Comparison of ENCODE assay signal across 25 mouse cellular contexts in the genomic region with DNA sequence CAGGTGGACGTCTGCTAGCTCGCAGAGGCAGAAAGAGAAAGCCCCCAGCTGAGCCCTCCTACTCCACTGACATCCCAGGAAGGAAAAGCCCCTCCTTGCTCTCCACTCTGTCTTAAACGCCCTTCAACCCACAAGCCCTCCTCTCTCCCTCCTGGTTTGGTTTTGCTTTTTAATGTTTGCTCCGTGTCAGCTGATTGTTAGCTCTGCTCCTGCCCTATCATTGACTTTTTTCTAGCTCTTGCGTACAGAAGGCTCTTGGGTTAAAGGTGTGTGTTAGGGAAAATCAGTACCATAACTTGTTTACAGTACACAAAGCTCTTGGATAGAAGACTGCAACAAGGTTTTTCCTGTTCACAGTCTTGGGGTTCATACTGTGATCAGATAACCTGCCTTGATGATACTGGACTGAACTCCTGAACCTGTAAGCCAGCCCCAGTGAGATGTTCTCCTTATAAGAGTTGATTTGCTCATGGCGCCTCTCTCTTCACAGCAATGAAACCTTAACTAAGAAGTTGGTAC. TPM values are rescaled to one million over a fixed set of nuclear protein-coding genes. Genes with fewer than 3 reads are reported as not detected.
DNase-seq lines count a peak whose midpoint lies in the region; ATAC-seq and TF ChIP-seq lines count a peak whose summit lies in the region.
"Had no signal": no experiment of that assay in that cellular context is flagged by ENCODE, and none has a peak within 500 bp of the region (broad histone marks: within the 10 kb centered on the region; RNA-seq: fewer than 3 reads in every experiment).

No protein-coding gene starts in this region.

- peak; percentile 66 for ATAC-seq in liver, embryonic 16.5 days (ENCODE audit: low read depth)
- 0 out of 2 replicates have a peak, but pooled peaks have one; percentile 8 for ATAC-seq in stomach, postnatal 0 days (ENCODE audit: low FRiP score, low TSS enrichment)
- no peak for ATAC-seq in cerebellum, adult (ENCODE audit: insufficient number of reproducible peaks, low FRiP score, low TSS enrichment)
- ATAC-seq: activated CD4-positive, CD25-positive, alpha-beta regulatory T cell, adult 4 months; forebrain, embryonic 14.5 days; forebrain, postnatal 0 days had no signal

- no peaks in the 10 kb centered on the region for H3K79me2 ChIP-seq in liver, adult 2 months (ENCODE audit: control insufficient read depth, insufficient read depth, low read length)

- no peak for TF ChIP-seq CTCF in liver, adult 2 months (IDR thresholded peaks at IDR 0.05; ENCODE audit: low read depth, low read length)
- TF ChIP-seq CTCF in stomach, postnatal 0 days (IDR thresholded peaks at IDR 0.05; ENCODE audit: low read depth), result no peak

- peak overlapping the region; percentile 10 for H3K4me3 ChIP-seq in liver, adult 2 months (ENCODE audit: insufficient read depth, low read depth, low read length)
- H3K4me3 ChIP-seq in liver, embryonic 16.5 days (ENCODE audit: low read depth, low read length), result no peak overlapping the region
- H3K4me3 ChIP-seq in stomach, postnatal 0 days (ENCODE audit: low read depth, low read length), result no peak overlapping the region
- H3K4me3 ChIP-seq: embryonic facial prominence, embryonic 12.5 days; embryonic facial prominence, embryonic 15.5 days; gastrocnemius, adult 2 months; heart, embryonic 12.5 days; heart, embryonic 15.5 days had no signal

- WGBS in liver, adult 2 months, result 35% methylated on average over 6 of the region's 6 CpGs
- WGBS in liver, embryonic 16.5 days (ENCODE audit: insufficient replicate concordance), result 61% methylated on average over 6 of the region's 6 CpGs
- WGBS in stomach, postnatal 0 days, result 59% methylated on average over 6 of the region's 6 CpGs

- intact Hi-C loops in left cerebral cortex, postnatal 4 days (cut with DNase I), result no loop called here

- H3K27me3 ChIP-seq in liver, adult 2 months (ENCODE audit: control insufficient read depth, insufficient read depth, low read length), result no peaks in the 10 kb centered on the region
- H3K27me3 ChIP-seq in liver, embryonic 16.5 days (ENCODE audit: control insufficient read depth, insufficient read depth, low read depth, low read length), result no peaks in the 10 kb centered on the region
- no peaks in the 10 kb centered on the region for H3K27me3 ChIP-seq in stomach, postnatal 0 days (ENCODE audit: control insufficient read depth, insufficient read depth, low read length)
- H3K27me3 ChIP-seq: embryonic facial prominence, embryonic 12.5 days; embryonic facial prominence, embryonic 15.5 days; heart, embryonic 12.5 days; heart, embryonic 15.5 days had no signal

- peak overlapping the region; percentile 55 for H3K9ac ChIP-seq in liver, adult 2 months (ENCODE audit: low read depth, low read length)
- H3K9ac ChIP-seq in liver, embryonic 16.5 days (ENCODE audit: low read depth, low read length), result no peak overlapping the region
- no peak overlapping the region for H3K9ac ChIP-seq in stomach, postnatal 0 days (ENCODE audit: low read length)
- H3K9ac ChIP-seq: embryonic facial prominence, embryonic 12.5 days; embryonic facial prominence, embryonic 15.5 days; forebrain, postnatal 0 days; heart, embryonic 12.5 days; heart, embryonic 15.5 days; hindbrain, embryonic 14.5 days had no signal

- H3K36me3 ChIP-seq in liver, adult 2 months (ENCODE audit: control insufficient read depth, insufficient read depth, low read length), result peaks cover 19% of the 10 kb centered on the region; the same call in 1 of the 2 replicates
- peaks cover 27% of the 10 kb centered on the region for H3K36me3 ChIP-seq in liver, embryonic 16.5 days (ENCODE audit: control insufficient read depth, insufficient read depth)
- peaks cover 13% of the 10 kb centered on the region; the same call in 1 of the 2 replicates for H3K36me3 ChIP-seq in stomach, postnatal 0 days (ENCODE audit: control insufficient read depth, insufficient read depth, low read length)

- DNase-seq in liver, adult 2 months (ENCODE audit: extremely low read depth, low read depth, low spot score), result peak; percentile 97
- no peak for DNase-seq in liver
- peak; percentile 19 for DNase-seq in testis, postnatal 10 days (ENCODE audit: low spot score)
- DNase-seq in testis, postnatal 14 days (ENCODE audit: low spot score), result no peak
- no peak for DNase-seq in stomach, postnatal 0 days (ENCODE audit: low spot score)
- no peak for DNase-seq in left cerebral cortex, postnatal 4 days
- DNase-seq: adrenal gland, adult 8-10 months; adrenal gland, postnatal 25 days; cerebellum, adult 18-20 months; cerebellum, adult 9-10 months; cerebellum, postnatal 14 days; forebrain, postnatal 0 days; gastrocnemius, adult 2 months; gastrocnemius, postnatal 14 days; heart, postnatal 14 days; heart, postnatal 4 days had no signal

- no peak for TF ChIP-seq EP300 in stomach, postnatal 0 days (optimal IDR thresholded peaks at IDR 0.05)

- 0 out of 2 replicates have a peak, but pooled peaks have one; percentile 7 for TF ChIP-seq POLR2A in liver, adult 2 months (IDR thresholded peaks at IDR 0.05; ENCODE audit: extremely low read depth, insufficient read depth, low read length)

- H3K9me3 ChIP-seq in liver, embryonic 16.5 days (replicated peaks; ENCODE audit: control insufficient read depth, low read length), result no peaks in the 10 kb centered on the region
- H3K9me3 ChIP-seq in stomach, postnatal 0 days (ENCODE audit: control insufficient read depth, low read length), result no peaks in the 10 kb centered on the region
- H3K9me3 ChIP-seq: embryonic facial prominence, embryonic 12.5 days; embryonic facial prominence, embryonic 15.5 days; heart, embryonic 12.5 days; heart, embryonic 15.5 days had no signal

- peak overlapping the region; percentile 94 for H3K27ac ChIP-seq in liver, adult 2 months (replicated peaks; ENCODE audit: insufficient read depth, low read depth, low read length)
- H3K27ac ChIP-seq in liver, embryonic 16.5 days (ENCODE audit: low read length), result peak overlapping the region; percentile 54; the same call in 1 of the 2 replicates
- H3K27ac ChIP-seq in stomach, postnatal 0 days (replicated peaks), result no peak overlapping the region
- H3K27ac ChIP-seq: embryonic facial prominence, embryonic 12.5 days; embryonic facial prominence, embryonic 15.5 days; gastrocnemius, adult 2 months; heart, embryonic 15.5 days; hindbrain, embryonic 14.5 days had no signal

- H3K4me1 ChIP-seq in liver, adult 2 months (ENCODE audit: control insufficient read depth, insufficient read depth, low read length), result peaks cover 39% of the 10 kb centered on the region
- no peaks in the 10 kb centered on the region; the same call in 1 of the 2 replicates for H3K4me1 ChIP-seq in liver, embryonic 16.5 days (ENCODE audit: control insufficient read depth, low read depth, low read length)
- H3K4me1 ChIP-seq in stomach, postnatal 0 days (replicated peaks; ENCODE audit: control insufficient read depth, insufficient read depth), result no peaks in the 10 kb centered on the region
- H3K4me1 ChIP-seq: embryonic facial prominence, embryonic 12.5 days; embryonic facial prominence, embryonic 15.5 days; heart, embryonic 12.5 days; heart, embryonic 15.5 days had no signal

- H3K4me2 ChIP-seq in liver, embryonic 16.5 days (ENCODE audit: low read depth, low read length), result no peak overlapping the region
- H3K4me2 ChIP-seq in stomach, postnatal 0 days (replicated peaks; ENCODE audit: low read depth), result no peak overlapping the region
- H3K4me2 ChIP-seq: embryonic facial prominence, embryonic 12.5 days; embryonic facial prominence, embryonic 15.5 days; heart, embryonic 12.5 days; heart, embryonic 15.5 days; hindbrain, embryonic 14.5 days had no signal

RNA-seq across cellular contexts. Expression of gene Srd5a1, which starts 26.9 kb away (rescaled TPM):
- 83.6 and 86.4 TPM in 2 replicates for total RNA-seq in liver, adult 2 months (2014; rRNA removed)
- 41.9 and 54.7 TPM in 2 replicates for polyA plus RNA-seq in liver, adult 2 months (2012; rRNA removed)
- 2.0 and 3.9 TPM in 2 replicates for polyA plus RNA-seq in liver, embryonic 16.5 days (2015; fragmentation: Nextera tagmentation; extraction: Ambion mirVana)
- polyA plus RNA-seq in stomach, postnatal 0 days (2015; fragmentation: Nextera tagmentation; extraction: Ambion mirVana), result 27.8 and 29.4 TPM in 2 replicates
- total RNA-seq in left cerebral cortex, postnatal 4 days (2021), result 10 to 100 TPM; 16.5 to 18.9 TPM

Comparison
In these comparisons a context has a peak if more than half of its experiments do, and no peak if none do; other contexts are left out.
1. DNase-seq: peak in liver, adult 2 months (single experiment) and testis, postnatal 10 days (single experiment); none in liver (single experiment), testis, postnatal 14 days (single experiment), stomach, postnatal 0 days (single experiment) and left cerebral cortex, postnatal 4 days (single experiment).